Mouse (Mus musculus) thymus, postnatal 4 days (tissue): Measurements from ENCODE around the gene Aes.
A peak's percentile ranks its signal among the peaks of the same experiment; 100 is the strongest.

Experiments used
- DNase-seq: peaks from one replicate; pipeline ENCODE4 v3.0.0; 2021

Aes gene

GRCm38 (mm10) chr10:81598871-81599270 lies 39.6 kb downstream of the Aes start:
- DNase-seq: no peak

GRCm38 (mm10) chr10:81599630-81600029 lies 40.3 kb downstream of the Aes start:
- DNase-seq: no peak

- DNase-seq: no peak
These were observed 40.8 kb downstream of the Aes start for GRCm38 (mm10) chr10:81600096-81600495.

GRCm38 (mm10) chr10:81600738-81601203 lies 41.5 kb downstream of the Aes start, which contains the start of gene Tle6:
Gene Tle6, minus strand, starts transcription at chr10:81601073.
- peak; percentile 96 for DNase-seq

- no peak for DNase-seq
These were observed 42.2 kb downstream of the Aes start for GRCm38 (mm10) chr10:81601396-81601905.

- peak; percentile 51 for DNase-seq
These were observed 43.5 kb downstream of the Aes start for GRCm38 (mm10) chr10:81602741-81603151.

GRCm38 (mm10) chr10:81604019-81604967 lies 45.0 kb downstream of the Aes start:
- DNase-seq: no peak

GRCm38 (mm10) chr10:81604968-81605665 lies 45.8 kb downstream of the Aes start:
- peak; percentile 94 for DNase-seq

- no peak for DNase-seq
These were observed 46.3 kb downstream of the Aes start for GRCm38 (mm10) chr10:81605666-81605973.

- peak; percentile 81 for DNase-seq
These were observed 46.9 kb downstream of the Aes start, which contains the start of gene BC025920 for GRCm38 (mm10) chr10:81605974-81606751. Gene BC025920, plus strand, starts transcription at chr10:81606270.

GRCm38 (mm10) chr10:81608308-81608707 lies 49.0 kb downstream of the Aes start:
- DNase-seq: no peak

GRCm38 (mm10) chr10:81612779-81613178 lies 53.5 kb downstream of the Aes start:
- no peak for DNase-seq

GRCm38 (mm10) chr10:81615486-81615885 lies 56.2 kb downstream of the Aes start:
- DNase-seq: no peak
